Mouse (Mus musculus) stomach, postnatal 0 days (tissue): ENCODE results near the gene Cep104.

ENCODE experiments used
- CTCF ChIP-seq: IDR thresholded peaks from 2 replicates; pipeline ENCODE4 v1.5.1; 2016; ENCODE audit warnings: antibody characterized with exemption, low read depth, mild to moderate bottlenecking, moderate library complexity
- EP300 ChIP-seq: optimal IDR thresholded peaks from 2 replicates; pipeline ENCODE3; 2016; ENCODE audit warnings: antibody characterized with exemption

- TF ChIP-seq CTCF = no peak
- TF ChIP-seq EP300 = no peak
Observed at GRCm38 (mm10) chr4:153980470-153980869, 5.5 kb downstream of the Cep104 start.
